Mouse (Mus musculus) testis, adult 2 months (tissue): ENCODE data around the gene Ptprz1.

Experiments used
- CTCF ChIP-seq: fragments of 200-500 bp; IDR thresholded peaks from 2 replicates; pipeline ENCODE4 v1.5.1; 2012; ENCODE audit warnings: low read depth, mild to moderate bottlenecking, inconsistent platforms, low read length, moderate library complexity; ENCODE audit not compliant: control insufficient read depth, insufficient read depth, insufficient replicate concordance
- POLR2A ChIP-seq: fragments of 200-500 bp; IDR thresholded peaks from 2 replicates; pipeline ENCODE4 v1.6.1; 2012; ENCODE audit warnings: low read depth, mild to moderate bottlenecking, inconsistent platforms, low read length, moderate library complexity; ENCODE audit not compliant: control insufficient read depth

GRCm38 (mm10) chr6:22874781-22875613 lies at the start of gene Ptprz1:
- no peak for TF ChIP-seq CTCF
- no peak for TF ChIP-seq POLR2A
